Mouse (Mus musculus) midbrain, postnatal 0 days (tissue): ENCODE measurements around the gene Cadm2. TPM values are rescaled to one million over a fixed set of nuclear protein-coding genes. Genes with fewer than 3 reads are reported as not detected.

Source experiments
- ATAC-seq: fragments of 200-750 bp; cut with Nextera tagmentation; 2 replicates; pipeline ENCODE4 v1.8.0; 2017; ENCODE audit warnings: moderate number of reproducible peaks, mild to moderate bottlenecking, moderate TSS enrichment, moderate library complexity; ENCODE audit not compliant: low FRiP score
- DNase-seq: peaks from one replicate; pipeline ENCODE4 v3.0.0-alpha.2; 2015; ENCODE audit warnings: low spot score
- H3K27ac ChIP-seq: fragments of 300-500 bp; sonication (generic); 2 replicates; pipeline ENCODE4 v1.5.1; 2014; ENCODE audit warnings: low read depth, mild to moderate bottlenecking, low read length, mixed read lengths
- H3K27me3 ChIP-seq: fragments of 300-500 bp; sonication (generic); 2 replicates; pipeline ENCODE4 v1.6.1; 2014; ENCODE audit warnings: low read length, control low read depth, mixed read lengths; ENCODE audit not compliant: insufficient read depth
- H3K36me3 ChIP-seq: fragments of 300-500 bp; sonication (generic); 2 replicates; pipeline ENCODE4 v1.6.1; 2014; ENCODE audit warnings: low read length, control low read depth, mixed read lengths; ENCODE audit not compliant: insufficient read depth
- H3K4me1 ChIP-seq: fragments of 300-500 bp; sonication (generic); 2 replicates; pipeline ENCODE4 v1.6.1; 2014; ENCODE audit warnings: mild to moderate bottlenecking, control low read depth, antibody characterized with exemption, low read length, mixed read lengths; ENCODE audit not compliant: insufficient read depth
- H3K4me2 ChIP-seq: fragments of 300-500 bp; sonication (generic); 2 replicates; pipeline ENCODE4 v1.6.1; 2014; ENCODE audit warnings: low read depth, mild to moderate bottlenecking, low read length, mixed read lengths; ENCODE audit not compliant: poor library complexity, severe bottlenecking
- H3K4me3 ChIP-seq: fragments of 300-500 bp; sonication (generic); 2 replicates; pipeline ENCODE4 v1.5.1; 2014; ENCODE audit warnings: low read depth, mild to moderate bottlenecking, low read length, moderate library complexity
- H3K9ac ChIP-seq: fragments of 300-500 bp; sonication (generic); replicated peaks from 2 replicates; pipeline ENCODE4 v1.6.1; 2014; ENCODE audit warnings: mild to moderate bottlenecking, low read length, moderate library complexity, mixed read lengths; ENCODE audit not compliant: poor library complexity, severe bottlenecking
- H3K9me3 ChIP-seq: fragments of 300-500 bp; sonication (generic); 2 replicates; pipeline ENCODE4 v1.6.1; 2016; ENCODE audit warnings: low read length, control low read depth
- CTCF ChIP-seq: IDR thresholded peaks from 2 replicates; pipeline ENCODE4 v1.5.1; 2016; ENCODE audit warnings: antibody characterized with exemption, mild to moderate bottlenecking
- WGBS: fragments of 180-500 bp; shearing (Covaris S2); extraction: QIAGEN DNeasy Blood & Tissue Kit; methylation state at CpG from one replicate; pipeline ENCODE4 v1.1.7; 2014; 5-methylcytosine and 5-hydroxymethylcytosine counted together
- polyA plus RNA-seq: library from polyadenylated mRNA; unstranded; fragments of >200 nt; fragmentation: Nextera tagmentation; extraction: Ambion mirVana; gene quantifications from 2 replicates; pipeline ENCODE4 v1.2.1, GENCODE M21; 2015
- total RNA-seq: library from RNA; depleted of rRNA; stranded (reverse); fragments of >200 nt; gene quantifications from 2 replicates; pipeline ENCODE4 v1.2.3, GENCODE M21; 2014; rRNA removed

The Cadm2 gene
- total RNA-seq (92.0 and 114 TPM in 2 replicates), polyA plus RNA-seq (74.6 and 82.8 TPM in 2 replicates)

DNA sequence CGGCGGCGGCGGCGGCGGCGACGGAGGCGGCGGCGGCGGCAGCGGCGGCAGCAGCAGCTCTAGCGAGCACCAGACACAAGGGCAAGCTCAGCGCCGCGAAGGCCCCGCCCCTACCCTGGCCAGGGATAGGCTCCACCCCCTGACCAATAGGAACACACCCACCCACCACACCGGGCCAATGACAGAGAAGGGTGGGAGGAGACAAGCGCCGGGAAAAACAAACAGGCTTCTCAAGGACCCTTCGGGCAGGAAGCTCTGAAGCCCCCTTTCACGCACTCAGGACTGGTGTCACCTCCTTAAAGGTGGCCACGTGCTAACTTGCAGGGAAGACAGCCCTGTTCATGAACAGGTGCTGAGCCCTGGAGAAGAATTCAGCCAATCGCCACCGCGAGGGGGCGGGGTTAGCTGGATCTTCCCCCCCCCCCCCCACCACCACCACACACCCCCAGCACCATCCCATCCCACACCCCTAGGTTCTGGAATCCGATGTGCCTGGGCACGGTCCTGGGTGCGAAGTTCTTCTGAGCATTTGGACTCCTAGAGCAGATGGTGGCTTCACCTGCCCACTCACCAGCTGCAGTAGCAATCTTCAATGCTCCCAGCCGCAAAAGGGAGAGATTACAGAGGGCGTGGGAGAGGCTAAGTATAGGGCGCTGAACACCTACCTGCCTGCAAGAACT is at the start of gene Cadm2:
Cadm2 (minus strand) TSS at position 83 of the 680 bp plus-strand sequence.
- H3K9me3 ChIP-seq, result no peaks in the 10 kb centered on the region
- H3K27ac ChIP-seq, result peak within 1 kb of the TSS; percentile 91
- H3K9ac ChIP-seq, result peak within 1 kb of the TSS; percentile 81
- ATAC-seq, result peak; percentile 99
- WGBS, result 2% methylated on average over 19 of the region's 35 CpGs
- DNase-seq, result peak; percentile 97
- TF ChIP-seq CTCF, result 0 out of 2 replicates have a peak, but pooled peaks have one; percentile 1
- H3K4me1 ChIP-seq, result no peaks in the 10 kb centered on the region
- H3K36me3 ChIP-seq, result no peaks in the 10 kb centered on the region
- H3K4me2 ChIP-seq, result peak within 1 kb of the TSS; percentile 66
- no peaks in the 10 kb centered on the region for H3K27me3 ChIP-seq
- peak within 1 kb of the TSS; percentile 56 for H3K4me3 ChIP-seq

DNA sequence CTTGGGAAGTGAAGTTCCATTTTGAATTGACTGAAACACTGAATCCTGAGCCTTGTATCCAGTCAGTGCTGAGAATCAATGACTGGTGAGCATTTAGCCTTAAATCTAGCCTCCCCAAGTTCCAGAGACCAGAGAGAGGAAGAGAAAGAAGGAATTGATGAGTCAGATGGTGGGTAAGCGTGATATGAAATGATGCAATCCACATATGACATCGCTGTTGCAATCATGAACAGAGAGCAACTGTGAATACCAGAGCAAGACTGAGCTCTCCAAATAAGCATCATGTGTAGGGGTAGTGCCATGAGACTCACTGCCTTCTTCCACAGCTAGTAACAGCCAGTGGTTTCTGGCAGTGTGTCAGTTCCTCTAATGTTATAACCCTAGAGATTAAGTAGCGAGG is 26.2 kb upstream of the Cadm2 start:
- Histone ChIP-seq H3K4me1 (no peaks in the 10 kb centered on the region), H3K27me3 (no peaks in the 10 kb centered on the region), H3K9me3 (no peaks in the 10 kb centered on the region), H3K27ac (no peak overlapping the region), H3K4me3 (no peak overlapping the region), H3K9ac (no peak overlapping the region), H3K36me3 (no peaks in the 10 kb centered on the region), H3K4me2 (no peak overlapping the region)
- no peak for TF ChIP-seq CTCF
- WGBS, result 94% methylated on average over 3 of the region's 3 CpGs
- no peak for ATAC-seq
- no peak for DNase-seq

DNA sequence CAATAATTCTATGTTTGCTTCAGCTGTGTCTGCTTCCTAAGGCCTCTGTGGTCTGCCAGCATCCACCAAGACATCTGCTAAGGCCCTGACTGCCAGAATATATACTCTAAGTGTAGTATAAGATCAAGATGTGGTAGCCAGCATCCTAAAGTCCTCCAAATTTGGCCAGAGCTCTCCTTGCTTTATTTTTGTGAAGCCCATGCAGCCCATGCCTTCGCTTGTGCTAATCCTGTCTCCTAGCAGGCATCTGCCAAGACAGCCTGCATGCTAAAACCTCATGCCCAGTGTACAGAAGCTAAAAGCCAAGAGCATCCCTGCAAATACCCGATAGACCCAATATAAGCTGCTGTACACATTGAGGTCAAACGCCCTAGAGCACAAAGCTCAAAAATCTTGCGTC is 22.9 kb upstream of the Cadm2 start:
- Histone ChIP-seq H3K4me2 (no peak overlapping the region), H3K27ac (no peak overlapping the region), H3K4me1 (no peaks in the 10 kb centered on the region), H3K27me3 (no peaks in the 10 kb centered on the region), H3K4me3 (no peak overlapping the region), H3K36me3 (no peaks in the 10 kb centered on the region), H3K9ac (no peak overlapping the region), H3K9me3 (no peaks in the 10 kb centered on the region)
- no peak for TF ChIP-seq CTCF
- no peak for DNase-seq
- no peak for ATAC-seq
- 86% methylated on average over 4 of the region's 4 CpGs for WGBS

DNA sequence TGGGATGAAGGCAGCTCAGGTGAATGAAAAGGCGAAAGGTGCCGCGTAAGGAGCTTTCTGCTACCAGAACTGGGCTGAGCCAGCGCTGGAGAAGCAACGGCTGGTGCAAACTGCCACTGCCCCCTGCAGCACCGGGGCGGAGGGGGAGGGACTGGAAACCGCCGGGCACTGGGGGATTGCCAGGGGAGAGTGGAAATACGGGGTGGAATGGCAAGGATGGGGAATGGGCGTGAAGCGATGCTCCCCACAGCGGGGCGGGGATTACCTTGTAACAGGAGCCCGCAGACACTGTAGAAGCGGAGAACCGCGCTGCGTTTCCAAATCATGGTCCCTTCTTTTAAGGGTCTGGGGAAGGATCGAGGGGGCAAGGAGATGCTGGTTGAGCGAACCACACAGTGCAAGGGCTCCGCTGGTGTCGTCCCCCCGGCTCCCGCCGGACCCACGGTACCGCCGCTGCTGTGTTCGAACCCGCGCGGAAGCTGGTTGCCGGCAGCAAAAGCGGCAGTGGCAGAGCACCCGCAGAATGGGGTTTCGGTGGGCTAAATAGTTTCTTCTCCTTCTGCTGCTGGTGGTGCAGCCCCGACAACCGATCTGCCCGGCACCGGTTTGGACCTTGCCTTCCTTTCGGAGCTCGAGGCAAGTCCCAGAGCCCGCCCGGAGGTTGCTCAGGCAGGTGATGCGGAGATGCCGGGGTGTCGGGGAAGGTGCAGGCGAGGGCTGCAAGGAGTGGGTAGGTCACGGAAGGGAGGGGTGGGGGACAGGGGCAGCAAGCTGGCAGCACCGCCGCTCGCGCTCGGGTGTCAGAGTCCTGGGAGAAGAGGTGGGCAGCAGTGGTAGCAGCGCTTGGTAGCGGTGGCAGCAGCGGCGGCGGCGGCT is 564 bp downstream of the Cadm2 start:
- no peaks in the 10 kb centered on the region for H3K9me3 ChIP-seq
- H3K27ac ChIP-seq, result peak overlapping the region; percentile 91
- H3K9ac ChIP-seq, result peak overlapping the region; percentile 81
- peak; percentile 50 for TF ChIP-seq CTCF
- peak overlapping the region; percentile 56 for H3K4me3 ChIP-seq
- H3K4me2 ChIP-seq, result peak overlapping the region; percentile 66
- H3K4me1 ChIP-seq, result no peaks in the 10 kb centered on the region
- under 1% methylated on average over 56 of the region's 61 CpGs for WGBS
- peak; percentile 76 for ATAC-seq
- H3K36me3 ChIP-seq, result no peaks in the 10 kb centered on the region
- H3K27me3 ChIP-seq, result no peaks in the 10 kb centered on the region
- peak; percentile 88 for DNase-seq

DNA sequence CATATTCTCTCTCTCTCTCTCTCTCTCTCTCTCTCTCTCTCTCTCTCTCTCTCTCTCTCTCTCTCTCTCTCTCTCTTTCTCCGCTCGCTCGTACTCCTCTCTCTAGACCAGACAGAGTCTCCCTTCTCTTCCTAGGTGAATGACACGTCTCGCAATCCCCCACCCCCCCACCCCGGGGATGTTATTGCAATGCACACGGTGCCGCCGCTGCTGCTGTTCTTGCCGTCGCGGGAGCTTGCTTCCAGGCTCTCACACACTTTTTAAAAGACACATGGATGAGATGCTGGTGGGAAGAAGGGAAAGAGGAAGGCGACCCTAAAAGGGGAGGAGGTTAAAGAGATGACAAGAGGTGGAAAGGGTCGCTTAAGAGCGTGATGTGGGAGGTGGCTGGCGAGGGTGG is 1.3 kb downstream of the Cadm2 start:
- no peak for TF ChIP-seq CTCF

More for the DNA sequence above, 1.3 kb downstream of the Cadm2 start:
- Histone ChIP-seq H3K9me3 (no peaks in the 10 kb centered on the region), H3K4me1 (no peaks in the 10 kb centered on the region), H3K4me3 (peak overlapping the region; percentile 56), H3K36me3 (no peaks in the 10 kb centered on the region), H3K9ac (peak overlapping the region; percentile 81), H3K4me2 (peak overlapping the region; percentile 66), H3K27me3 (no peaks in the 10 kb centered on the region), H3K27ac (peak overlapping the region; percentile 91)
- WGBS, result under 1% methylated on average over 16 of the region's 16 CpGs
- ATAC-seq (0 out of 2 replicates have a peak, but pooled peaks have one; percentile 36), DNase-seq (peak; percentile 55)
